Mouse (Mus musculus) bone marrow, adult 2 months (tissue): ENCODE results near the gene Malsu1.

Experiments used
- CTCF ChIP-seq: fragments of 200-500 bp; IDR thresholded peaks from 2 replicates; pipeline ENCODE4 v1.5.1; 2011; ENCODE audit warnings: low read length, control low read depth; ENCODE audit not compliant: control insufficient read depth, insufficient read depth
- POLR2A ChIP-seq: fragments of 200-500 bp; IDR thresholded peaks from 2 replicates; pipeline ENCODE4 v1.6.1; 2011; ENCODE audit warnings: low read depth, mild to moderate bottlenecking, control low read depth, low read length, borderline replicate concordance; ENCODE audit not compliant: control insufficient read depth

- TF ChIP-seq CTCF (no peak), POLR2A (no peak)
Measured at GRCm38 (mm10) chr6:49130328-49130727, 56.7 kb downstream of the Malsu1 start.
